Mouse (Mus musculus): Measurements from ENCODE around the gene Zfp949. TPM values are rescaled to one million over a fixed set of nuclear protein-coding genes. Genes with fewer than 3 reads are reported as not detected.

Zfp949 gene
- polyA plus RNA-seq, 1 experiment from 2014 or later: 6.3 TPM

Other genes starting within 250 kb of the Zfp949 start
- gene Nt5e, start 220.8 kb upstream of the Zfp949 start, polyA plus RNA-seq (2015; fragmentation: Nextera tagmentation; extraction: Ambion mirVana): 4.0 and 4.4 TPM in 2 replicates
- gene Snx14, start 109.1 kb upstream of the Zfp949 start, polyA plus RNA-seq (2015; fragmentation: Nextera tagmentation; extraction: Ambion mirVana): 24.9 and 26.8 TPM in 2 replicates
- 0.47 and 0.97 TPM in 2 replicates for gene Gm20537, start 91.4 kb upstream of the Zfp949 start, polyA plus RNA-seq (2015; fragmentation: Nextera tagmentation; extraction: Ambion mirVana)
- 51.9 and 53.3 TPM in 2 replicates for gene Syncrip, start 65.4 kb upstream of the Zfp949 start, polyA plus RNA-seq (2015; fragmentation: Nextera tagmentation; extraction: Ambion mirVana)
- 0.23 and 0.39 TPM in 2 replicates for gene Trim43a, start 32.9 kb downstream of the Zfp949 start, polyA plus RNA-seq (2015; fragmentation: Nextera tagmentation; extraction: Ambion mirVana)
- 26.5 and 31.1 TPM in 2 replicates for gene Mthfsl, start 172.3 kb downstream of the Zfp949 start, polyA plus RNA-seq (2015; fragmentation: Nextera tagmentation; extraction: Ambion mirVana)
- 0.23 and 0.74 TPM in 2 replicates for gene Bcl2a1d, start 183.9 kb downstream of the Zfp949 start, polyA plus RNA-seq (2015; fragmentation: Nextera tagmentation; extraction: Ambion mirVana)

Measured in heart, embryonic 13.5 days (tissue).